Mouse (Mus musculus) heart, adult 9 months (tissue): ENCODE data around the gene Garnl3.

ENCODE experiments used
- DNase-seq, 2 experiments: peaks; one replicate each; pipeline ENCODE4 v3.0.0; 2022; ENCODE audit warnings: low spot score in 2 of 2

Garnl3 gene

DNA sequence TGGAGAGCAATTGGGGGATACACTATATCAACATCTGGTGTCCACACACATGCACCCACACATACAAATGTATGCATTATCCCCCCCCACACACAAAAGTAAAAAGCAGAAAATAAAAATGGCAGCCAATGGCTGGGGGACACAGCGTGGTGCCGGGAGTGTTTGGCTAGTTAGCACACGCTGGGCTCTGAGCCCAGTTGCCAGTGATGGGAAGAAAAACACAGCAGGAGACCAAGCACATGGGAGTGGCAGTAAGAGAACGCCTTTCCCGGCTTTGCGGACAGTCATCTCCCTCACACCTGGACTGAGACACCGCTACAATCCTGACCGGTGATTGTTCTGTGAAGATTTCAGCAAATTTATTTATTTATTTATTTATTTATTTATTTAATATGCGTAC lies 160.2 kb downstream of the Garnl3 start:
- DNase-seq, result no peak

DNA sequence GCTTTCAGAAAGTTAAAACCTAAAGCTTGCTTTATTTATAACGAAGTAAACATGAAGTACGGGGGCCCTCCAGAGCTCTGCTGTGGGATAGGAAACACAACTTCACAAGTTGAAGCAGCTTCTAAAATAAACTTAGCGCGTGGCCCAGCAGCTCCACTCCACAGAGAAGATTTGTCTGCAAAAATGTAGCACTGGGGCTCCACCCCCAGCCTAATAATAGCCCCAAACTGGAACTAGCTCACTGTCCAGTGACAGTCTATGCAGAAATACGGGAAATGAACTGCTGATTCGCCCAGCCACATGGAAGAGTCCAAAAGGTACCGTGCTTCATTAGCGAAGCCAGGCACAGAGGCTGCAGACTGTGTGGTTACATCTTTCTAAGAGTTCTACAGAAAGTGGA lies 162.1 kb downstream of the Garnl3 start:
- DNase-seq, result peak; percentile 67 to 72

DNA sequence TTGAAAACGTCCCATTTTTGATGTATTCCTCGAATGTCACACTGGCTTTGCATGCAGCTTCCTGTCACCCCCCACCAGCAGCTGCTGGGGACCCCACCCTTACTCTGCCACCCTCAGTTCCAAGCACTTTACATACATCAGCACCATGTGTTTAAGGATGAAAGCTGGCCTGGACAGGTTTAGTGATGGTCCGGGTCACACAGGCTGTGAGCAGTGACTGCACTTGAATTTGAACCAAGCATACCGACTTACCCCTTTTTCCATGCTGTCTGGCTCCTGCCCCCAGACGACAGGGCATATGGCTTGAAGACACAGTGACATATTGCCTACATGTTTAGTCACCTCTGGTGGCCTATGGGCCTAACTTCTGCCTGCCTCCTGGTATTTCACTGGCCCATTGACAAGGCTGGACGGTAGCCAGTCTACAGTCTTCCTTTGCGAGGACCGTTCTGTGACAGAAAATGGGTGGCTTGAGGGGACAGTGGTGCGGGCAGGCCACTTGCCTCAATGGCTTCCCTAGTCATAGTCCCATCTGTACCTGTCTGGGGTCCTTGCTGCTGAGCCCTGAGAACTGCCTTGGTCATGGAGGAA lies 163.3 kb downstream of the Garnl3 start:
- no peak for DNase-seq

DNA sequence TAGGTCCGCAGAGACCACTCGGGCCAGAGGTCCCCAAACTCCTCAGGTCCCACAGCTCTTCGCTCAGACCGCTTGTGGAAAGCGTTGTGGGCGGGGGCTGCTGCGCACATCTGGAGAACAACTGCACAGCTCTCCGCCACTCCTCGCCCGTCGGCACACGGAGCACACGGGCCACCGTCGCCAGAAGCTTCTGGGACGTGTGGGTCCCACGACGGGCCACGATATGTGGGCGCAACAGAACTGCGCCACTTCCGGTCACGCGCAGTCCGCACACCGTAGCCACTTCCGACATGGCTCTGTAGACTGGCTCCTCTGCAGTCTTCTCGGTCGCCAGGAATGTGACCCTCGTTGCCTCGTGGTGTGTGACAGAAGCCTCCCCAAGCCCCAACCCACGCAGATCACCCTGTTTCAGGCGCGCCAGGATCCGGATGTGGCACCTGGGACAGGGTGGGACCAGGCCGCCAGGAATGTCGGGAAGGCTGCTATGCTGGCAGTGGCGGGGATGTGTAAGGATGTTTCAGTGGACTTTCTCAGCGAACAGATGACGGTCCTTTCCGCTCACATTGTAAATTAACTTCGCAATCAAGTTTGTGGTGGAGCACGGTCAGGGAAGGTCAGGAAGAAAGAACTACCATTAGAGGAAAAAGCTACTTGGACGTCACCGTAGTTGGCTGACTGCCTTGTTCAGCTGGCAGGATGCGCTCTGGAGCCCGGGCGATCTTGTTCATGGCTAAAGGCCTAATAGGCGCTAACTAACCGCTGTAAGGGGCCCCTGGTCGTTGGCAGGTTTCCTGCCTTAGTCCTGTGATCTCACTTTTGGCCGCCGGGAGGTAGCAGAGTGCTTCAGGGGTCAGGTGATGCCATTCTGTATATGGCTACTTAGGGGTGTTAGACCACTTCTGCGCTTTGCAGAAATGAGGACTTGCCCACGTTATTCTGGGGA lies 164.5 kb downstream of the Garnl3 start:
- peak; percentile 91 for DNase-seq

DNA sequence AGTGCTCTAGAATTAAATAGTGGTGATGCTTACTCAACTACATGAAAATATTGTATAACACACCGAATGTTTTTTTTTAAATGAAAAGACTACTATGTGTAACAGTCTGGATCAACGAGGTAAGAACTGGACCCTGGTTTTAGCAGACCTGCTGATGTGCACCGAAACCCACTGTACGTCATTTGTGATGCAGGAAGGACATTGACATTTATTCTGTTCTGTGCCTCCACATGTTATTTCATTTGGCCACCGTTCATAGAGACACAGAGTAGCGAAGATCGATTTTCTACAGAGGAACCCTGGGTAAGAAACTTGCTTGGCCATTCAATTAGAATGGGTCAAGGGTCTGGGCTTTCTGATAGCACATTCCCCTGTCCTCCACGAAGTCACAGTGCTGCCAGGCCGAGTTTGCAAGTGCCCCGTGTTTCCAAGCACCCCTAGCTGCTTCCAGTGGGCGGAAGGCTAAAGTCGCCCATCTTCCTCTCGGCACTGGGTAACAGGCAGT lies 165.2 kb downstream of the Garnl3 start:
- DNase-seq, result no peak

DNA sequence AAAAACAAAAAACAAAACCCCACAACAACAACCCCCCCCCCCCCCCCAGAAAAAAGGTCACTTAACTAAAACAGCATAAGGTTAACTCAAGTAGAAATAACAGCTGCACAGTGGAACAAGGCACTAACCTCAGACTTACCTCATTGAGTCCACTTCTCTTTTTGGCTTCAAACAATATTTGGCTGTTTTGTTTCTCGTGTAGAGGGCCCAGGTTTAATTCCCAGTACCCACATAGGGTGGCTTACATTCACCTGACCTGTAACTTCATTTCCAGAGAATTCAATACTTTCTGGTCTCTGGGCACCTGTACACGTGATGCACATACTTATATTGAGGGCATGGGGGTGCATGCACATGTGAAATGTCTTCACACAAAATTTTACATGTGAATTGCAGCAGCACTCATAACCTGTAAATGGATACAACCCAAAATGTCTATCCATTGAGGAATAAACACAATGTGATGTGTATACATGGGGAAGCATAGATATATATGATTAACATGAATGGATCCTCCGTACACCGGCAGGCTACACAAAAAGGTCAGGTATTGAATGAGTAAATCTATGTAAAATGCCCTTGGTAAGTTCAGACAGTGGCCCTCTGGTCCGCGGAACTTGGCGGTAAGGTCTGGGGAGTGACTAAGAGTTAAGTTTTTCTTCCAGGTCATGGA lies 165.8 kb downstream of the Garnl3 start:
- DNase-seq, result no peak

DNA sequence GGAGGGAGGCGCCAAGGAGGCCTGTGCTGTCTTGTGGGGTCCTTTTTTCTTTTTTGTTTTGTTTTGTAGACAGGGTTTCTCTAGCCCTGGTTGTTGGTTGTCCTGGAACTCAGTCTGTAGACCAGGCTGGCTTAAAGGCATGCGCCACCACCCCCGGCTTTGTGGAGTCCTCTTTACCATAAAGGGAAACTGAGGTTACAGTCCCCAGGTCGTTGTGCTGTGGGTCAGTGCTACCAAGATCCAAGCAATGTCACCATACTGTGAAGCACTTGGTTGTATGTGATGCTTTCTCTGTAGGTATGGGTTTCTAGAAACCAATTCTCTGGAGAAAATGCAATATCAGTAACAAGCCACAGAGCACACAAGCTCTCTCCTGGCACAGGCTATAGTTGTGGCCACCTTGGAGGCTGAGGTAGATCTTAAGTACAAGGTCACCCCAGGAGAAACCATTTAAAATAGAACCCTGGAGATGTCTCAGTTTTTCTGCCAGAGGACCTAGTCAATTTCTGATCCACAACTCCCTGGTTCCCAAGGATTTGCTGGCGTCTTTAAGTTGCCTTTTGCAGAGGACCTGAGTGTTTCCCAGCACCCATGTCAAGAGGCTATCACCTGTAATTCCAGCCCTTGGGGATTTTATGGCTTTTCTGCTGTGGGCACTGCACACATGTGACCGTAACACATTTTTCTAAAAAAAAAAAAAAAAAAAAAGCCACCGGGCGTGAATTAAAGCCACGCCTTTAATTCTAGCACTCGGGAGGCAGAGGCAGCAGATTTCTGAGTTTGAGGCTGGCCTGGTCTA lies 166.6 kb downstream of the Garnl3 start:
- no peak for DNase-seq

DNA sequence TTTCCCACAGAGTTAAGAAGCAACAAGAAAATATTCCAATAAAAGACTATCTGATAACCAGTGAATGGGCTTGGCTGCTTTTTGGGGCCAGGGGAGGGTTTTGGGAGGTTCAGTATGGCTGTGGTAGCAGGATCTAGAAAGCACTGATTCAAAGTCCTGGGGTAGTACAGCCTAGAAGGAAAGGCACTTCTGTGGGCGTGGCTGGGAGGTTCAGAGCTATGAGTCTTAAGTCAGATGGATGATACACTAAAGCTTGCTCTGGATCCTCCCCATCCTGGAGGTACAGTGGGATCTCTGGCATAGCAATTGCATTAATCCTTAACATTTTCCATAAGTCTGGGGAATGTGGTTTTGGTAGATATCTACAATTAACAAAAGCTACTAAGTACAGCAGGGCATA lies 167.5 kb downstream of the Garnl3 start:
- no peak for DNase-seq

DNA sequence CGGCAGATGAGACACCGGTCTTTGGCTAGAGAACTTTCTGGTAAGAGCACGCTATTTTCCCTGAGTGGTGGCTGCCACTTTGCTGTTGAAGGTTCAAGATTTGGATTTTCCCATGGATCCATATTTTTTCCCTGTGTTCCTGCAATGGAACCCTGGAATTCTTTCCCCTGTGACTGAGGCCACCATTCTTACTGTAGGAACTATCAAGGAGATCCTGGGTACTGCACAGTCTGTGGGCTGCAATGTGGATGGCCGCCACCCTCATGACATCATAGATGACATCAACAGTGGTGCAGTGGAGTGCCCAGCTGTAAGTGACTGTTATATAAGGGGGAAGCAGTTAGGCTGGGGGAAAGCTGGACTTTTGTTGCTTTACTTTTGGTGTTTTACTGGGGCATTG lies 167.9 kb downstream of the Garnl3 start:
- no peak for DNase-seq

DNA sequence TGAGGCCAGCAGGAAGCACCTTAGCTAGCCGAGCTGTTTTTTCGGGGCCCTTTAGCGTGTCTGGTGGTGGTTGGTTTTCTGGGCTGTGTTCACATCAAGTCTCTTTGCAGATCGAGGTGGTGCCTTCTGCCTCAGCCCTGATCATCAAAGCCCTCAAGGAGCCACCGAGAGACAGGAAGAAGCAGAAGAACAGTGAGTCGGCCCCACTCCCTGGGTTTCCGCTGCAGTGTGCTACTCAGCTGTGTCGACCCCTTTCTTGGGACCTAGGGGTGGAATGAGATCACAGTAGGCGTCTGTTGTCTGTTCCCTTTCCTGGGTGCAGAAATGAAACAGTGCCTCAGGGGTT lies 168.6 kb downstream of the Garnl3 start:
- DNase-seq, result no peak

DNA sequence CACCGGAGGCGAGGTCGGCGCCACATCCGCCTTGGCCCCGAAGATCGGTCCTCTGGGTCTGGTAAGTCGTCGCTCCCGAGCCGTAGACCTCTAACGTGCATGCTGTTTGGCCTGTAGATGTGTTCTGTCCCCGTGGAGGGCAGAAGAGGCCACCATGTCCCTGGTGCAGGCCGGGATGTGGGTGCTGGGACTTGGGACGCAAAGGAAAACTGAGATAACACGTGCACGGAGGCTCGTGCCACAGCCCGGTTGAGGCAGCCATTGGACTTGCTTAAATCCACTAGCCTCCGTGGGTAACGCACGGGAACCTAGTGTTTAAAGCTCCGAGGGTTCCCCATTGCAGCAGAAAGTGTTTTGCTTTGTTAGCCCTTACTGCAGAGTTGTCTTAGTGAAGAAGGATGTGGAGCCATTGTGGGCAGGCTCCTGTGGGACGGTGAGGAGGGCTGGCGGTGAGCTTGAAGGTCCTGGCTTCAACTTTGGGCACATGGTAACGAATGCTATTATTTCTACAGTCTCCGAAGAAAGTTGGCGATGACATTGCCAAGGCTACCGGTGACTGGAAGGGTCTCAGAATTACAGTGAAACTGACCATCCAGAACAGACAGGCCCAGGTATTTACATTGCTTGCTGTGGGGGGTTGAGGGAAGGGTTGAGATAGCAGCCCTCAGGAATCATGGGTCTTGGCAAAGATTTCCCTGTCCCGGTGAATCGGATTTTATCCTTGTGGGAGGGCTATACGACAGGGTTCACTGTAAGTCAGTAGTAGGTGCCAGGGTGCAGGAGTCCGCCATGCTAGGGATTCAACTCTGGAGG lies 169.2 kb downstream of the Garnl3 start:
- DNase-seq, result no peak

DNA sequence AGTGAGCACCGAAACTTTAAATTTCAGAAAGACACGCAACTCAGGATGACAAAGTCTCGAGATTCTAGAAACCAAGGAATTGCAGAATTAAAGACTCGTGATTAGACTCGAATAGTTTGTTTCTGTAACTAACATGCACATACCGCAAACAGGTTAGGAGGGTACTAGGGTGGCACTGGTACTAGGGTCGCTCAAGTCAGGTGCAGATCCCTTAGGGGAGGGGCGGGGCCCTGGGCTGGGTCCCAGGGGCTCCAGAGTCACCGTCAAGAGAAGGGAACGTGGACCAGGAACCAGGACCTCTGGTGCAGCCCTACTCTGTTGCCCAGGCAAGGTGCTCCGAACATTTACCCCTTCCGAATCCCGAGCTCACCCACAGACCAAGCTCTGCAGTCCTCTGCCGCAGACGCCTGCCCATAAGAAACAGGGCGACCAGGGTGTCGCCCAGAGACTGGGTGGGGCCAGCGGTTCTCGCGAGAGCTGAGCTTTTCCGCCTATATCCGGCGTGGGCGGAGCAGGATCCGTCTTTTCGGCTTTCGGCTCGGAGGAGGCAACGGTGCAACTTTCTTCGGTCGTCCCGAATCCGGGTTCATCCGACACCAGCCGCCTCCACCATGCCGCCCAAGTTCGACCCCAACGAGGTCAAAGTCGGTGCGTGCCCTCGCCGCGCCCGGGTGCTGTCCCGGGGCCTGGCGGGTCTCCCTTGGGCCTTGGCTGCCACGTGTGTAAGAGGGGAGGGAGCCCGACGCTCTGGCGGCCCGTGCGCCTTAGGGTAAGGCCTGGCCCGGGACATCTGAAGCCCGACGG lies 170.1 kb downstream of the Garnl3 start, which contains the start of the genes Rpl12 and Lrsam1:
Rpl12 (plus strand) TSS at position 368 of the 804 bp plus-strand sequence.
Lrsam1 (minus strand) TSS at position 423 of the 804 bp plus-strand sequence.
- DNase-seq, result peak; percentile 95

DNA sequence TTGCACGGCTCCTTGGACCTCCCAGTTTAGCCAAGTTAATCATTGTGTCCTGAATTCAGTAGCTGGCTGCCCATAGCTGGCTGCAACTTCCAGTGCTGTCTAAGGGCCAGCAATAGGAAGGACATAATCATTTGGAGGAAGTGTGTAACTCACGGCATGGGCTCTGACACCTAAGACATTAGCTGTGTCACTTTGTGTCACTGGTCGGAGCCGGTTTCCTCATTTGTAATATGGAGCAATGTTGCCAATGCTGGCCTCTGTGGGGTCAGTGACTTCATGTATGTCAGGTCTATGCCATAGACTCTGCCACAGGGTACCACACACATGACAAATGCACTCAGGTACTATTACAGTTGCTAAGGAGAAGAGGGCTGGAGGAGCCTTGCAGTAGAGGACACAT lies 171.2 kb downstream of the Garnl3 start:
- no peak for DNase-seq

DNA sequence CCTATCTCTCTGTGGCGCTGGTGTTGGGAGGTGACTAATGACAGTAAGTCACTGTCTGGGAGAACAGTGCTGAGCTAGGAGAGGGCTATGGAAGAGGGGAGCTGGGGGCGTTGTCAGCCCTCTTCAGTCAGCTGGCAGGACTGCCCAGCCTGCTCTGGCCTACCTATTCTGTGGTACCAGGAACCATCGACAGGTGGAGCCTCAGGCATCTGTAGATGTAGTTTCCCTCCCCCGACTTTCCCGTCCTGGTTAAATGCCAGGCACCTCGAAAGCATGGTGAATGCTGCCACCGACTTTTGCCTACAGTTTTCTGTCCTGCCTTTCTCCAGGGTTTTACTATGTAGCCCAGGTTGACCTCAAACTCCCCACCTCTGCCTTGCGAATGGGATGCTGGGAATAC lies 174.1 kb downstream of the Garnl3 start:
- no peak for DNase-seq

DNA sequence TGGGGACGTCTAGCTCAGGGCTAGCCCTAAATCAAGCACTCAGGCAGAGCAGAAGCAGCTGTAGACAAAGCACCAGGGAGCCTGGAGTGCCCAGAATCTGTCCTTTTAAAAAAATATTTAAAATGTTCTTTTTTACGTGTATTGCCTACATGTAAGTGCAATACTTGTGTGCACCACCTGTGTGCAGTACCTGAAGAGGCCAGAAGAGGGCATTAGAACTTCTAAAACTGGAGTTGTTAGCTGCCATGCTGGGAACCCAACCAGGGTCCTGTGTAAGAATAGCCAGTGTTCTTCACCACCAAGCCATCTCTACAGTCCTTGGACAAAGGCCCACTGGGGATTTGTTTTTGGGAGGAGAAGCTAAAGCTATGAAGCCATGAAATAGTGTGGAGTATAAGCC lies 176.9 kb downstream of the Garnl3 start:
- DNase-seq, result no peak

DNA sequence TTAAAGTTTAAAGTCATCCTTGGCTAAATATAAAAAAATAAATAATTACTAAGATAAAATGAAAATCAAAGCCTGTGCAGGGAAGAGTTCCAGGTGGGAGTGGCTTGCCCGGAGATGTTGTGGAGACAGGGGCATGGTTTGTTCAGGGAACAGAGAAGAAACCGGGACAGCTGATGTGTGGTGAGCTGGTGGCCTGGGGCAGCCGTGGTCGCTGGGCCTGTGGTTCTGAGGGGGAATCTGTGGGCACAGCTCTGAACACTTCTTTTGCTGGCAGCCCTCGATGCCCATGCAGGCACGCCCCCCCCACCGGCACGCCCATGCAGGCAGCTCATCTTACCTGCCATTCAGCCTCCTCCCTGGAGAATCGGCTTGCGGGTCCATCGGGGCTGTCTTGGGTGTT lies 184.0 kb downstream of the Garnl3 start:
- DNase-seq, result no peak

DNA sequence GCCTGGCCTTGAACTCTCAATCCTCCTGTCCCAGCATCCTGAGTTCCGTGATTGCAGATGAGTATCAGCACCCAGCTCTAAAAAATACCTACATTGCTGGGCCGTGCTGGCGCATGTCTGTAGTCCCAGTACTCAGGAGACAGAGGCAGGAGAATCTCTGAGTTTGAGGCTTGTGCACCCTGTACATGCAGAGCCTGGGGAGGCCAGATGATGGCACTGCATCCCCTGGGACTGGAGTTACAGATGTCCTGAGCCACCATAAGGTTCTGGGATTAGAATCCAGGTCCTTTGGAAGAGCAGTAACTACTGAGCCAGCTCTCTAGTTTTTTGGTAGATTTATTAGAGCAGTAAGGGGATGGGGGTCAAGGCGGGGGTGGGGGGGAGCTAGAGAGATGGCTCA lies 191.0 kb downstream of the Garnl3 start:
- no peak for DNase-seq

DNA sequence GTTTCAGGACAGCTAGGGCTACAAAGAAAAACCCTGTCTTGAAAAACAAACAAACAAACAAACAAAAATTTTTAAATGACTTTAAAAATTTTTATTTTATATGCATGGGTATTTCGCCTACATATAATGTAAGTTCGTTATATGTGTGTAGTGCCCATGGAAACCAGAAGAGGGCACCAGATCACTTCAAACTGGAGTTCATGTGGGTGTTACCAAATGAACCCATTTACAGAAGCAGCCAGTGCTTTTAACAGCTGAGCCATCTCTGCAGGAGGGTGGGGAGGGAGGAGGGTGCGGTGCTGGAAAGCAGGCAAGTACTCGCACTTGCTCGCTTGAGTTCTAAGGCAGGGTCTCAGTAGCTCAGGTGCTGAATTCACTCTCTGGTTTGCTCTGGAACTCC lies 192.0 kb downstream of the Garnl3 start:
- peak in 1 of 2 experiments; percentile 35 for DNase-seq

DNA sequence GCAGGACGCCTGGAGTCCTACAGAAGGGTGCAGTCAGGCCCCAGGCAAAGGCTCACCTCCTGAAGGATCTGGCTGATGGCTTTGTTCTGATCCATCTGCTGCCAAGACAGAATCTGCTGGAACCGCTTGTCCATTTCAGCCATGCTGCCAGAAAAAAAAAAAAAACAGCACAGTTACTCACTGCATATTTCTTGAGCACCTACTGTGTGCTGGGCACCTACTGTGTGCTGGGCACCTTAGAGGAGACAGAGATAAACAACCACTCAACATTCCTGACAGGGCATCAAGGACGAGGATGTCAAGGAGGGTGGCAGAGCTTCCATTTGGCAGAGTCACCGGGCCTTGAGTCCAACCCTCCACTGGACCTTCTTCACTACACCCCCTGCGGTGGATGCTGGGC lies 192.7 kb downstream of the Garnl3 start:
- no peak for DNase-seq
